8 mouse cellular contexts compared by ENCODE assay signal in the genomic region with DNA sequence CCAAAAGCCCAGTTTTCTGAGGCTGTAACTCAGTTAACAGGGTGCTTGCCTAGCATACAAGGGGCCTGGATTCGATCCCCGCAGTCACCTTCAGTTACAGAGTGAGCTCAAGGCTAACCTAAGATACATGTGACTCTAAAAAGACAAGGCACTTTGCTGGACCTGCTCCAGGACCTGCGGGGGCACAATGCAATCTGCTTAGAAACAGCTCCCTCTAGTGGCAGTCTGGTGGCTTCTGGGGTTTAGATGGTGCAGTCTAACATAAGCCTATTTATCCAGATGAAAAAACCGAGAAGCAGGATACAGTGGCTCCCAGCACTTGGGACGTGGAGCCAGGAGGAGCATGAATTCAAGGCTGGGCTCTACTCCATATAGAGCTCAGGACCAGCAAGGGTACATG. TPM values are rescaled to one million over a fixed set of nuclear protein-coding genes. Genes with fewer than 3 reads are reported as not detected.
A peak's percentile ranks its signal among the peaks of the same experiment; 100 is the strongest.
DNase-seq lines count a peak whose midpoint lies in the region; ATAC-seq and TF ChIP-seq lines count a peak whose summit lies in the region.

No protein-coding gene starts in this region.

- no peak for TF ChIP-seq EP300 in lung, postnatal 0 days (IDR thresholded peaks at IDR 0.05)

- H3K4me1 ChIP-seq in forebrain, embryonic 16.5 days (replicated peaks; ENCODE audit: control insufficient read depth, insufficient read depth, low read length), result no peaks in the 10 kb centered on the region
- H3K4me1 ChIP-seq in lung, postnatal 0 days (ENCODE audit: insufficient read depth, low read depth, low read length), result no peaks in the 10 kb centered on the region

- H3K27ac ChIP-seq in forebrain, embryonic 16.5 days (ENCODE audit: low read length), result no peak overlapping the region
- H3K27ac ChIP-seq in lung, postnatal 0 days (ENCODE audit: low read length), result no peak overlapping the region

- H3K27me3 ChIP-seq in forebrain, embryonic 16.5 days (replicated peaks; ENCODE audit: control insufficient read depth, insufficient read depth, low read length), result no peaks in the 10 kb centered on the region
- no peaks in the 10 kb centered on the region for H3K27me3 ChIP-seq in lung, postnatal 0 days (replicated peaks; ENCODE audit: insufficient read depth, low read length)

- TF ChIP-seq CTCF in lung, postnatal 0 days (IDR thresholded peaks at IDR 0.05), result peak; percentile 93

- peak; percentile 41; the same call in 1 of the 2 replicates for ATAC-seq in forebrain, embryonic 16.5 days
- peak; percentile 72 for ATAC-seq in lung, postnatal 0 days

- H3K4me2 ChIP-seq in forebrain, embryonic 16.5 days (ENCODE audit: low read length), result no peak overlapping the region
- no peak overlapping the region for H3K4me2 ChIP-seq in lung, postnatal 0 days (replicated peaks; ENCODE audit: low read depth, low read length)

- WGBS in forebrain, embryonic 16.5 days, result 25% methylated on average over 5 of the region's 5 CpGs
- 24% methylated on average over 5 of the region's 5 CpGs for WGBS in lung, postnatal 0 days

- H3K4me3 ChIP-seq in forebrain, embryonic 16.5 days (replicated peaks; ENCODE audit: low read length), result no peak overlapping the region
- no peak overlapping the region for H3K4me3 ChIP-seq in lung, postnatal 0 days (ENCODE audit: low read depth, low read length)

- no peaks in the 10 kb centered on the region for H3K9me3 ChIP-seq in forebrain, embryonic 16.5 days (ENCODE audit: control insufficient read depth, low read length)
- no peaks in the 10 kb centered on the region for H3K9me3 ChIP-seq in lung, postnatal 0 days (ENCODE audit: low read length)

- H3K36me3 ChIP-seq in forebrain, embryonic 16.5 days (ENCODE audit: control insufficient read depth, insufficient read depth), result peaks cover 12% of the 10 kb centered on the region
- peaks cover 24% of the 10 kb centered on the region; the same call in 1 of the 2 replicates for H3K36me3 ChIP-seq in lung, postnatal 0 days (ENCODE audit: insufficient read depth, low read length)

- H3K9ac ChIP-seq in forebrain, embryonic 16.5 days (replicated peaks; ENCODE audit: low read depth, low read length), result no peak overlapping the region
- H3K9ac ChIP-seq in lung, postnatal 0 days (replicated peaks; ENCODE audit: low read depth), result no peak overlapping the region

- peak; percentile 84 for DNase-seq in MEL-GATA-1-ER (ENCODE audit: extremely low read depth, low read depth)
- DNase-seq in c-Kit-positive CD71-positive TER-119-positive erythroid progenitor cells, embryonic 14.5 days (ENCODE audit: low spot score), result peak; percentile 83
- DNase-seq in heart, postnatal 4 days, result peak; percentile 92
- DNase-seq in layer of hippocampus, adult 9-10 months (ENCODE audit: low spot score), result peak; percentile 79
- DNase-seq in lung, postnatal 0 days (ENCODE audit: low spot score), result peak; percentile 92
- DNase-seq in retina, embryonic 14.5 days (ENCODE audit: low spot score), result peak; percentile 92
- DNase-seq in thymus, postnatal 25 days, result peak; percentile 66

RNA-seq across cellular contexts. Expression of a gene that starts 8.7 kb away (rescaled TPM):
- 26.0 and 35.6 TPM in 2 replicates for polyA plus RNA-seq in forebrain, embryonic 16.5 days (2015; fragmentation: Nextera tagmentation; extraction: Ambion mirVana)
- total RNA-seq in heart, postnatal 4 days (2021), result 10 to 100 TPM; 22.9 to 24.1 TPM
- 27.4 and 28.6 TPM in 2 replicates for polyA plus RNA-seq in lung, postnatal 0 days (2015; fragmentation: Nextera tagmentation; extraction: Ambion mirVana)

RNA-seq across cellular contexts. Expression of a gene that starts 10.4 kb away (rescaled TPM):
- 16.3 and 19.3 TPM in 2 replicates for polyA plus RNA-seq in forebrain, embryonic 16.5 days (2015; fragmentation: Nextera tagmentation; extraction: Ambion mirVana)
- 10 to 100 TPM; 13.1 to 13.5 TPM for total RNA-seq in heart, postnatal 4 days (2021)
- 17.8 and 18.9 TPM in 2 replicates for polyA plus RNA-seq in lung, postnatal 0 days (2015; fragmentation: Nextera tagmentation; extraction: Ambion mirVana)

RNA-seq across cellular contexts. Expression of a gene that starts 10.6 kb away (rescaled TPM):
- 14.8 and 15.4 TPM in 2 replicates for polyA plus RNA-seq in forebrain, embryonic 16.5 days (2015; fragmentation: Nextera tagmentation; extraction: Ambion mirVana)
- 1 to 10 TPM; 1.8 to 2.3 TPM for total RNA-seq in heart, postnatal 4 days (2021)
- polyA plus RNA-seq in lung, postnatal 0 days (2015; fragmentation: Nextera tagmentation; extraction: Ambion mirVana), result 4.3 and 5.3 TPM in 2 replicates

RNA-seq across cellular contexts. Expression of a gene that starts 14.5 kb away (rescaled TPM):
- polyA plus RNA-seq in forebrain, embryonic 16.5 days (2015; fragmentation: Nextera tagmentation; extraction: Ambion mirVana), result 1.1 TPM in 1 of 2 replicates, not detected in the other
- 10 to 100 TPM in 1 of 2 experiments, not detected in 1; 10.8 TPM for total RNA-seq in heart, postnatal 4 days (2021)
- polyA plus RNA-seq in lung, postnatal 0 days (2015; fragmentation: Nextera tagmentation; extraction: Ambion mirVana), result 0.47 and 1.2 TPM in 2 replicates

RNA-seq across cellular contexts. Expression of a gene that starts 24.6 kb away (rescaled TPM):
- 148 and 173 TPM in 2 replicates for polyA plus RNA-seq in forebrain, embryonic 16.5 days (2015; fragmentation: Nextera tagmentation; extraction: Ambion mirVana)
- total RNA-seq in heart, postnatal 4 days (2021), result 100 to 1,000 TPM; 130 to 144 TPM
- polyA plus RNA-seq in lung, postnatal 0 days (2015; fragmentation: Nextera tagmentation; extraction: Ambion mirVana), result 21.1 and 33.3 TPM in 2 replicates
